Mouse (Mus musculus) brain, embryonic 14.5 days (tissue): Measurements from ENCODE around the gene Braf.

Source experiments
- CTCF ChIP-seq: fragments of 200-500 bp; IDR thresholded peaks from 2 replicates; pipeline ENCODE4 v1.5.1; 2012; ENCODE audit warnings: inconsistent platforms, mild to moderate bottlenecking, moderate library complexity, borderline replicate concordance; ENCODE audit not compliant: insufficient read depth, insufficient read length; ENCODE audit errors: extremely low read depth
- POLR2A ChIP-seq: fragments of 200-500 bp; IDR thresholded peaks from 2 replicates; pipeline ENCODE4 v1.6.1; 2012; ENCODE audit warnings: mild to moderate bottlenecking, inconsistent platforms, borderline replicate concordance; ENCODE audit not compliant: poor library complexity, insufficient read depth, insufficient read length, severe bottlenecking; ENCODE audit errors: extremely low read depth

DNA sequence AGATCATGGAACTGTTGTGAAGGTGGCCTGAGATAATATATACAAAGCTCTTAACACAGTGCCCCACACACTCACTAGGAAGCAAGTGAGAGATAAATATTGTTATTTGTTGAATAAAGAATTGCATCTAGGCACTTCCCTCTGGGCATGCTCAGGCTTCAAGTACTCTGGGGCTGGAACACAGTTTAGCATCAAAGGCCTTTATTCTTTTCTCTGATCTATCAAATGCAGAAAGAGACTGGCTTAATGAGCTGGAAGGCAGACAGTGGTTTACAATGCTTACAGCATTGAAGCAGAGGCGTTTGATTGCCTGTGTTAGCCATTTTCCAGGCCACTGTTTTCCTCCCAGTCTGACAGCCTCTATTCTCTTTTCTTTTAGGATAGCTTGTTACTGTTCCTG is 21.8 kb upstream of the Braf start:
- no peak for TF ChIP-seq CTCF
- TF ChIP-seq POLR2A: no peak
